Mouse (Mus musculus) forebrain, embryonic 11.5 days (tissue): ENCODE results near the gene Acap2. TPM values are rescaled to one million over a fixed set of nuclear protein-coding genes. Genes with fewer than 3 reads are reported as not detected.
A peak's percentile ranks its signal among the peaks of the same experiment; 100 is the strongest.

Experiments
- ATAC-seq: fragments of 200-750 bp; cut with Nextera tagmentation; replicated peaks from 2 replicates; pipeline ENCODE4 v1.8.0; 2017; ENCODE audit warnings: moderate TSS enrichment; ENCODE audit not compliant: low FRiP score
- DNase-seq: peaks from one replicate; pipeline ENCODE4 v3.0.0-alpha.2; 2017; ENCODE audit warnings: low spot score
- H3K27ac ChIP-seq: fragments of 300-500 bp; sonication (generic); 2 replicates; pipeline ENCODE4 v1.5.1; 2014; ENCODE audit warnings: low read depth, low read length
- H3K27me3 ChIP-seq: fragments of 300-500 bp; sonication (generic); 2 replicates; pipeline ENCODE4 v1.6.1; 2014; ENCODE audit warnings: mild to moderate bottlenecking, low read length, mixed read lengths; ENCODE audit not compliant: control insufficient read depth, insufficient read depth
- H3K36me3 ChIP-seq: fragments of 300-500 bp; sonication (generic); 2 replicates; pipeline ENCODE4 v1.6.1; 2014; ENCODE audit warnings: mild to moderate bottlenecking, low read length, moderate library complexity, mixed read lengths; ENCODE audit not compliant: control insufficient read depth, insufficient read depth
- H3K4me1 ChIP-seq: fragments of 300-500 bp; sonication (generic); replicated peaks from 2 replicates; pipeline ENCODE4 v1.6.1; 2014; ENCODE audit warnings: low read length, mixed read lengths; ENCODE audit not compliant: control insufficient read depth, insufficient read depth
- H3K4me2 ChIP-seq: fragments of 300-500 bp; sonication (generic); 2 replicates; pipeline ENCODE4 v1.6.1; 2014; ENCODE audit warnings: low read depth, mild to moderate bottlenecking, low read length, moderate library complexity, mixed read lengths; ENCODE audit not compliant: severe bottlenecking
- H3K4me3 ChIP-seq: fragments of 300-500 bp; sonication (generic); 2 replicates; pipeline ENCODE4 v1.5.1; 2014; ENCODE audit warnings: low read depth, low read length
- H3K9ac ChIP-seq: fragments of 300-500 bp; sonication (generic); 2 replicates; pipeline ENCODE4 v1.6.1; 2014; ENCODE audit warnings: low read length
- H3K9me3 ChIP-seq: fragments of 300-500 bp; sonication (generic); 2 replicates; pipeline ENCODE4 v1.6.1; 2016; ENCODE audit warnings: low read length, mixed read lengths; ENCODE audit not compliant: control insufficient read depth
- WGBS: fragments of 180-500 bp; shearing (Covaris S2); extraction: QIAGEN DNeasy Blood & Tissue Kit; methylation state at CpG from one replicate; pipeline ENCODE4 v1.1.7; 2014; 5-methylcytosine and 5-hydroxymethylcytosine counted together
- polyA plus RNA-seq: library from polyadenylated mRNA; unstranded; fragments of >200 nt; fragmentation: Nextera tagmentation; extraction: Ambion mirVana; gene quantifications from 2 replicates; pipeline ENCODE4 v1.2.1, GENCODE M21; 2014

Acap2 gene
- polyA plus RNA-seq, 1 experiment from 2014 or later: 29.5 TPM

GRCm38 (mm10) chr16:31199926-31200789 lies 887 bp downstream of the Acap2 start:
- H3K9me3 ChIP-seq: no peaks in the 10 kb centered on the region
- no peaks in the 10 kb centered on the region for H3K27me3 ChIP-seq
- no peaks in the 10 kb centered on the region for H3K36me3 ChIP-seq
- DNase-seq (peak; percentile 81), ATAC-seq (peak; percentile 55)
- peak overlapping the region; percentile 87 for H3K4me2 ChIP-seq
- peaks cover 3% of the 10 kb centered on the region; the same call in 1 of the 2 replicates for H3K4me1 ChIP-seq
- WGBS: under 1% methylated on average over 56 of the region's 56 CpGs
- H3K9ac ChIP-seq: peak overlapping the region; percentile 90
- H3K27ac ChIP-seq: peak overlapping the region; percentile 80
- peak overlapping the region; percentile 90 for H3K4me3 ChIP-seq

GRCm38 (mm10) chr16:31199591-31199925 lies 1.5 kb downstream of the Acap2 start:
- Histone ChIP-seq H3K4me1 (peaks cover 3% of the 10 kb centered on the region; the same call in 1 of the 2 replicates), H3K27ac (no peak overlapping the region), H3K4me3 (peak overlapping the region; percentile 90), H3K36me3 (no peaks in the 10 kb centered on the region), H3K9ac (peak overlapping the region; percentile 90), H3K4me2 (peak overlapping the region; percentile 87), H3K9me3 (no peaks in the 10 kb centered on the region), H3K27me3 (no peaks in the 10 kb centered on the region)
- 9% methylated on average over 14 of the region's 14 CpGs for WGBS
- DNase-seq: peak; percentile 66
- ATAC-seq: no peak

GRCm38 (mm10) chr16:31196971-31197370 lies 4.1 kb downstream of the Acap2 start:
- ATAC-seq: no peak

GRCm38 (mm10) chr16:31192526-31192925 lies 8.5 kb downstream of the Acap2 start:
- Histone ChIP-seq H3K9me3 (no peaks in the 10 kb centered on the region), H3K4me3 (no peak overlapping the region), H3K4me1 (no peaks in the 10 kb centered on the region), H3K27ac (no peak overlapping the region), H3K4me2 (no peak overlapping the region), H3K9ac (no peak overlapping the region), H3K27me3 (no peaks in the 10 kb centered on the region), H3K36me3 (no peaks in the 10 kb centered on the region)
- no peak for DNase-seq
- no peak for ATAC-seq
- 83% methylated on average over 3 of the region's 3 CpGs for WGBS

More at GRCm38 (mm10) chr16:31196971-31197370, 4.1 kb downstream of the Acap2 start:
- no peak for DNase-seq
- no peaks in the 10 kb centered on the region for H3K27me3 ChIP-seq
- no peak overlapping the region for H3K4me3 ChIP-seq
- no peaks in the 10 kb centered on the region for H3K9me3 ChIP-seq
- WGBS: 76% methylated on average over 3 of the region's 3 CpGs
- no peak overlapping the region for H3K27ac ChIP-seq
- H3K9ac ChIP-seq: no peak overlapping the region
- no peak overlapping the region for H3K4me2 ChIP-seq
- no peaks in the 10 kb centered on the region for H3K36me3 ChIP-seq
- peaks cover 3% of the 10 kb centered on the region; the same call in 1 of the 2 replicates for H3K4me1 ChIP-seq

- Histone ChIP-seq H3K4me2 (no peak overlapping the region), H3K36me3 (no peaks in the 10 kb centered on the region), H3K4me1 (no peaks in the 10 kb centered on the region), H3K27me3 (no peaks in the 10 kb centered on the region), H3K27ac (no peak overlapping the region), H3K4me3 (no peak overlapping the region), H3K9me3 (no peaks in the 10 kb centered on the region), H3K9ac (no peak overlapping the region)
- WGBS: 67% methylated on average over 6 of the region's 6 CpGs
- DNase-seq (no peak), ATAC-seq (no peak)
Measured at GRCm38 (mm10) chr16:31191818-31192217, 9.2 kb downstream of the Acap2 start.

GRCm38 (mm10) chr16:31190426-31190825 lies 10.6 kb downstream of the Acap2 start:
- ATAC-seq (no peak), DNase-seq (no peak)
- Histone ChIP-seq H3K4me1 (no peaks in the 10 kb centered on the region), H3K27me3 (no peaks in the 10 kb centered on the region), H3K4me3 (no peak overlapping the region), H3K27ac (no peak overlapping the region), H3K9me3 (no peaks in the 10 kb centered on the region), H3K4me2 (no peak overlapping the region), H3K9ac (no peak overlapping the region), H3K36me3 (no peaks in the 10 kb centered on the region)
- WGBS: 92% methylated on average over 8 of the region's 8 CpGs

GRCm38 (mm10) chr16:31189291-31189690 lies 11.8 kb downstream of the Acap2 start:
- Histone ChIP-seq H3K4me3 (no peak overlapping the region), H3K27ac (no peak overlapping the region), H3K9me3 (no peaks in the 10 kb centered on the region), H3K9ac (no peak overlapping the region), H3K36me3 (no peaks in the 10 kb centered on the region), H3K27me3 (no peaks in the 10 kb centered on the region), H3K4me1 (0 out of 2 replicates have a peak, but pooled peaks cover 2% of the 10 kb centered on the region), H3K4me2 (no peak overlapping the region)
- ATAC-seq (no peak), DNase-seq (no peak)
- 92% methylated on average over 5 of the region's 5 CpGs for WGBS

- DNase-seq: no peak
- 89% methylated on average over 2 of the region's 2 CpGs for WGBS
- Histone ChIP-seq H3K4me1 (0 out of 2 replicates have a peak, but pooled peaks cover 2% of the 10 kb centered on the region), H3K36me3 (no peaks in the 10 kb centered on the region), H3K27ac (no peak overlapping the region), H3K27me3 (no peaks in the 10 kb centered on the region), H3K9me3 (no peaks in the 10 kb centered on the region), H3K4me3 (no peak overlapping the region), H3K4me2 (no peak overlapping the region), H3K9ac (no peak overlapping the region)
- ATAC-seq: no peak
Measured at GRCm38 (mm10) chr16:31188799-31189198, 12.2 kb downstream of the Acap2 start.

GRCm38 (mm10) chr16:31188270-31188669 lies 12.8 kb downstream of the Acap2 start:
- no peak overlapping the region for H3K4me2 ChIP-seq

More at GRCm38 (mm10) chr16:31188270-31188669, 12.8 kb downstream of the Acap2 start:
- Histone ChIP-seq H3K27ac (no peak overlapping the region), H3K4me3 (no peak overlapping the region), H3K27me3 (no peaks in the 10 kb centered on the region), H3K4me1 (0 out of 2 replicates have a peak, but pooled peaks cover 2% of the 10 kb centered on the region), H3K9ac (no peak overlapping the region), H3K36me3 (no peaks in the 10 kb centered on the region), H3K9me3 (no peaks in the 10 kb centered on the region)
- DNase-seq: no peak
- 69% methylated on average over 6 of the region's 6 CpGs for WGBS
- ATAC-seq: no peak
